ENCODE assay signal across 15 mouse cellular contexts in the genomic region with DNA sequence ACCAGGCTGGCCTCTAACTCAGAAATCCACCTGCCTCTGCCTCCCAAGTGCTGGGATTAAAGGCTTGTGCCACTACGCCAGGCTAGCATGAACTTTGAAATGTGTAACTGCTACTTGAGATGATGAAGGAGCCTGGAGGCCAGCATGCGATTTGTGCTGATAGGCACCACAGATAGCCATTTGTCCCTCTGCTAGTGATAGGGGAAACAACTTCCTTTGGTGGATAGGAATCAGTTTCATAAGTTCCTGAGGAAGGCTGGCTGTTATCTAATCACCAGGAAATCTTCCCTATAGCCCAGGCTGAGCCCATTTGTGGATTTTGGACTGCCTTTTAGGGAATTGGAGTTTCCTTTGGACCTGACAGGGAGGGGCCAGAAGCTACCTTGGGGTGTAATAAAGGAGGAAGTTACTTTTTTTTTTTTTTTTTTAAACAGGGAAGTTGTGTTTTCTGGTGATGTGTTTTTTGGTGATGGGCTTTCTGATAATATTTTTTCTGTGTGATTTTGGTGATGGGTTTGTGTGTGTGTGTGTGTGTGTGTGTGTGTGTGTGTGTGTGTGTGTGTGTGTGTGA.
"Had no signal": no experiment of that assay in that cellular context is flagged by ENCODE, and none has a peak within 500 bp of the region (broad histone marks: within the 10 kb centered on the region; RNA-seq: fewer than 3 reads in every experiment).

No protein-coding gene starts in this region.

- H3K4me3 ChIP-seq: layer of hippocampus, adult 2 months; limb, embryonic 12.5 days; liver, embryonic 13.5 days; megakaryocyte, embryonic 14.5 days; midbrain, embryonic 12.5 days; neural tube, embryonic 13.5 days had no signal

- H3K27ac ChIP-seq: layer of hippocampus, adult 2 months; limb, embryonic 12.5 days; liver, embryonic 13.5 days; midbrain, embryonic 12.5 days; neural tube, embryonic 13.5 days had no signal

- H3K9ac ChIP-seq: limb, embryonic 12.5 days; liver, embryonic 13.5 days; midbrain, embryonic 12.5 days; neural tube, embryonic 13.5 days had no signal

- H3K4me1 ChIP-seq: limb, embryonic 12.5 days; midbrain, embryonic 12.5 days; neural tube, embryonic 13.5 days had no signal

- DNase-seq: kidney, adult 8-10 months; kidney, postnatal 4 days; liver; liver, embryonic 13.5 days; lung, adult 2 months; lung, postnatal 36 days; right cerebral cortex, postnatal 14 days; thymus, postnatal 4 days had no signal

- H3K4me2 ChIP-seq: limb, embryonic 12.5 days; liver, embryonic 13.5 days; midbrain, embryonic 12.5 days; neural tube, embryonic 13.5 days had no signal

- H3K36me3 ChIP-seq: limb, embryonic 12.5 days; liver, embryonic 13.5 days; midbrain, embryonic 12.5 days had no signal

- ATAC-seq: lung, postnatal 0 days; midbrain, embryonic 16.5 days had no signal

- H3K27me3 ChIP-seq: limb, embryonic 12.5 days; midbrain, embryonic 12.5 days; neural tube, embryonic 13.5 days had no signal
